Mouse (Mus musculus): ENCODE results near the gene 7420426K07Rik.

The 7420426K07Rik gene

GRCm38 (mm10) chr9:98902819-98903218 lies at the start of gene 7420426K07Rik:
Gene 7420426K07Rik, plus strand, starts transcription at chr9:98903119.
- in situ Hi-C loops (cut with MboI, MseI) = no loop called here

- in situ Hi-C loops (cut with MboI, MseI) = loop anchor here in 1 of 2 experiments (10.0 kb wide), 1 partner anchor 611 kb away; no protein-coding TSS in a partner anchor
Observed at GRCm38 (mm10) chr9:98856210-98856609, 46.7 kb upstream of the 7420426K07Rik start, which contains the start of gene Prr23a2. Gene Prr23a2, plus strand, starts transcription at chr9:98856494.

- in situ Hi-C loops (cut with MboI, MseI) = no loop called here
Observed at GRCm38 (mm10) chr9:98863463-98863862, 39.5 kb upstream of the 7420426K07Rik start.

GRCm38 (mm10) chr9:98864571-98864970 lies 38.3 kb upstream of the 7420426K07Rik start, which contains the start of gene Prr23a3:
Gene Prr23a3, plus strand, starts transcription at chr9:98864767.
- in situ Hi-C loops (cut with MboI, MseI) = no loop called here

GRCm38 (mm10) chr9:98901486-98901885 lies 1.4 kb upstream of the 7420426K07Rik start:
- in situ Hi-C loops (cut with MboI, MseI) = no loop called here

GRCm38 (mm10) chr9:98920629-98921523 lies 18.0 kb downstream of the 7420426K07Rik start:
- in situ Hi-C loops (cut with MboI, MseI) = no loop called here

GRCm38 (mm10) chr9:98923119-98923518 lies 20.2 kb downstream of the 7420426K07Rik start:
- in situ Hi-C loops (cut with MboI, MseI) = no loop called here

GRCm38 (mm10) chr9:98924183-98924582 lies 21.3 kb downstream of the 7420426K07Rik start:
- in situ Hi-C loops (cut with MboI, MseI) = no loop called here

GRCm38 (mm10) chr9:98929496-98929895 lies 26.6 kb downstream of the 7420426K07Rik start:
- in situ Hi-C loops (cut with MboI, MseI) = no loop called here

- in situ Hi-C loops (cut with MboI, MseI) = loop anchor here in 1 of 2 experiments (10.0 kb wide), 1 partner anchor 308 kb away; no protein-coding TSS in a partner anchor
Observed at GRCm38 (mm10) chr9:98932931-98933330, 30.0 kb downstream of the 7420426K07Rik start.

GRCm38 (mm10) chr9:98935190-98935909 lies 32.4 kb downstream of the 7420426K07Rik start:
- in situ Hi-C loops (cut with MboI, MseI) = loop anchor here in 1 of 2 experiments (10.0 kb wide), 1 partner anchor 311 kb away; no protein-coding TSS in a partner anchor

GRCm38 (mm10) chr9:98939290-98939689 lies 36.4 kb downstream of the 7420426K07Rik start:
- in situ Hi-C loops (cut with MboI, MseI) = loop anchor here in 1 of 2 experiments (10.0 kb wide), 1 partner anchor 314 kb away; no protein-coding TSS in a partner anchor

- in situ Hi-C loops (cut with MboI, MseI) = loop anchor here in 1 of 2 experiments (5.0 kb wide), 1 partner anchor 330 kb away; no protein-coding TSS in a partner anchor
Observed at GRCm38 (mm10) chr9:98952171-98953050, 49.5 kb downstream of the 7420426K07Rik start.

GRCm38 (mm10) chr9:98953291-98953690 lies 50.4 kb downstream of the 7420426K07Rik start:
- in situ Hi-C loops (cut with MboI, MseI) = loop anchor here in 1 of 2 experiments (5.0 kb wide), 1 partner anchor 331 kb away; no protein-coding TSS in a partner anchor

- in situ Hi-C loops (cut with MboI, MseI) = loop anchor here in 1 of 2 experiments (5.0 kb wide), 1 partner anchor 332 kb away; no protein-coding TSS in a partner anchor
Observed at GRCm38 (mm10) chr9:98953830-98954229, 50.9 kb downstream of the 7420426K07Rik start.

Measured in T-helper 17 cell (primary cell).